Mouse (Mus musculus) embryonic fibroblast, embryonic 13.5 days (primary cell): ENCODE results near the gene Slc8b1. TPM values are rescaled to one million over a fixed set of nuclear protein-coding genes. Genes with fewer than 3 reads are reported as not detected.

Source experiments
- H3K27ac ChIP-seq: 2 replicates; pipeline ENCODE4 v1.5.1; 2012; ENCODE audit warnings: low read length, control low read depth, inconsistent platforms; ENCODE audit not compliant: insufficient read depth
- H3K4me1 ChIP-seq: 2 replicates; pipeline ENCODE4 v1.6.1; 2011; ENCODE audit warnings: low read length; ENCODE audit not compliant: control insufficient read depth, insufficient read depth
- H3K4me3 ChIP-seq: 2 replicates; pipeline ENCODE4 v1.5.1; 2011; ENCODE audit warnings: mild to moderate bottlenecking, control low read depth, low read length; ENCODE audit not compliant: insufficient read depth
- CTCF ChIP-seq: IDR thresholded peaks from 2 replicates; pipeline ENCODE4 v1.5.1; 2011; ENCODE audit warnings: mild to moderate bottlenecking, control low read depth, low read length, moderate library complexity, borderline replicate concordance; ENCODE audit not compliant: insufficient read depth
- POLR2A ChIP-seq: IDR thresholded peaks from 2 replicates; pipeline ENCODE4 v1.6.1; 2011; ENCODE audit warnings: low read depth, mild to moderate bottlenecking, control low read depth, low read length, moderate library complexity
- polyA plus RNA-seq: library from polyadenylated mRNA; stranded (reverse); fragments of >200 nt; gene quantifications from 2 replicates; pipeline ENCODE4 v1.2.4, GENCODE M21; 2011; ENCODE audit warnings: low read depth; ENCODE audit not compliant: missing spikeins, insufficient read length

The Slc8b1 gene
- polyA plus RNA-seq, 1 experiment = 7.6 TPM

- Histone ChIP-seq H3K4me3 (no peak overlapping the region), H3K27ac (no peak overlapping the region)
- no peak for TF ChIP-seq POLR2A
- TF ChIP-seq CTCF = no peak
These were observed 37.6 kb upstream of the Slc8b1 start for GRCm38 (mm10) chr5:120473361-120473760.

GRCm38 (mm10) chr5:120475861-120476260, 35.1 kb upstream of the Slc8b1 start:
- no peaks in the 10 kb centered on the region for H3K4me1 ChIP-seq
- no peak overlapping the region for H3K4me3 ChIP-seq
- H3K27ac ChIP-seq = no peak overlapping the region
- TF ChIP-seq CTCF = no peak
- TF ChIP-seq POLR2A = no peak

More at GRCm38 (mm10) chr5:120473361-120473760, 37.6 kb upstream of the Slc8b1 start:
- H3K4me1 ChIP-seq = no peaks in the 10 kb centered on the region

- no peak within 1 kb of the TSS for H3K27ac ChIP-seq
- H3K4me3 ChIP-seq = no peak within 1 kb of the TSS
- H3K4me1 ChIP-seq = no peaks in the 10 kb centered on the region
- TF ChIP-seq CTCF = no peak
These were observed 34.7 kb upstream of the Slc8b1 start, which contains the start of gene Sds for GRCm38 (mm10) chr5:120476296-120476695. Gene Sds (plus strand): TSS chr5:120476526.

- H3K4me3 ChIP-seq = no peak overlapping the region
- no peak overlapping the region for H3K27ac ChIP-seq
- H3K4me1 ChIP-seq = no peaks in the 10 kb centered on the region
- TF ChIP-seq CTCF (no peak), POLR2A (no peak)
These were observed 33.0 kb upstream of the Slc8b1 start for GRCm38 (mm10) chr5:120477993-120478392.

- no peaks in the 10 kb centered on the region for H3K4me1 ChIP-seq
- no peak overlapping the region for H3K27ac ChIP-seq
- TF ChIP-seq POLR2A (no peak), CTCF (no peak)
- H3K4me3 ChIP-seq = no peak overlapping the region
These were observed 31.4 kb upstream of the Slc8b1 start for GRCm38 (mm10) chr5:120479538-120479937.

- Histone ChIP-seq H3K4me3 (no peak overlapping the region), H3K4me1 (no peaks in the 10 kb centered on the region), H3K27ac (no peak overlapping the region)
- TF ChIP-seq POLR2A (no peak), CTCF (no peak)
These were observed 29.8 kb upstream of the Slc8b1 start for GRCm38 (mm10) chr5:120481205-120481604.

- TF ChIP-seq POLR2A = no peak
- no peak overlapping the region for H3K4me3 ChIP-seq
- no peak overlapping the region for H3K27ac ChIP-seq
- no peaks in the 10 kb centered on the region for H3K4me1 ChIP-seq
These were observed 27.6 kb upstream of the Slc8b1 start for GRCm38 (mm10) chr5:120483399-120483798.

- no peaks in the 10 kb centered on the region for H3K4me1 ChIP-seq
- TF ChIP-seq CTCF (no peak), POLR2A (no peak)
- no peak overlapping the region for H3K4me3 ChIP-seq
- no peak overlapping the region for H3K27ac ChIP-seq
These were observed 23.1 kb upstream of the Slc8b1 start for GRCm38 (mm10) chr5:120487844-120488243.

GRCm38 (mm10) chr5:120490679-120491192, 20.2 kb upstream of the Slc8b1 start:
- H3K4me1 ChIP-seq = no peaks in the 10 kb centered on the region
- H3K4me3 ChIP-seq = no peak overlapping the region
- TF ChIP-seq POLR2A = no peak
- TF ChIP-seq CTCF = no peak
- H3K27ac ChIP-seq = no peak overlapping the region

- Histone ChIP-seq H3K4me1 (no peaks in the 10 kb centered on the region), H3K27ac (no peak overlapping the region), H3K4me3 (no peak overlapping the region)
- TF ChIP-seq CTCF (peak; percentile 29; the same call in 1 of the 2 replicates), POLR2A (no peak)
These were observed 18.5 kb upstream of the Slc8b1 start for GRCm38 (mm10) chr5:120492437-120492836.

GRCm38 (mm10) chr5:120493440-120493839, 17.5 kb upstream of the Slc8b1 start:
- Histone ChIP-seq H3K4me3 (no peak overlapping the region), H3K27ac (no peak overlapping the region), H3K4me1 (no peaks in the 10 kb centered on the region)
- TF ChIP-seq CTCF = no peak
- TF ChIP-seq POLR2A = no peak
